Mouse (Mus musculus) stomach, postnatal 0 days (tissue): Measurements from ENCODE around the gene Comt.

Source experiments
- CTCF ChIP-seq: IDR thresholded peaks from 2 replicates; pipeline ENCODE4 v1.5.1; 2016; ENCODE audit warnings: antibody characterized with exemption, low read depth, mild to moderate bottlenecking, moderate library complexity
- EP300 ChIP-seq: optimal IDR thresholded peaks from 2 replicates; pipeline ENCODE3; 2016; ENCODE audit warnings: antibody characterized with exemption

GRCm38 (mm10) chr16:18425475-18426214 is 1.0 kb downstream of the Comt start:
- TF ChIP-seq CTCF, result no peak
- TF ChIP-seq EP300, result no peak
